Mouse (Mus musculus): ENCODE results near the gene Actr3.

Actr3 gene

DNA sequence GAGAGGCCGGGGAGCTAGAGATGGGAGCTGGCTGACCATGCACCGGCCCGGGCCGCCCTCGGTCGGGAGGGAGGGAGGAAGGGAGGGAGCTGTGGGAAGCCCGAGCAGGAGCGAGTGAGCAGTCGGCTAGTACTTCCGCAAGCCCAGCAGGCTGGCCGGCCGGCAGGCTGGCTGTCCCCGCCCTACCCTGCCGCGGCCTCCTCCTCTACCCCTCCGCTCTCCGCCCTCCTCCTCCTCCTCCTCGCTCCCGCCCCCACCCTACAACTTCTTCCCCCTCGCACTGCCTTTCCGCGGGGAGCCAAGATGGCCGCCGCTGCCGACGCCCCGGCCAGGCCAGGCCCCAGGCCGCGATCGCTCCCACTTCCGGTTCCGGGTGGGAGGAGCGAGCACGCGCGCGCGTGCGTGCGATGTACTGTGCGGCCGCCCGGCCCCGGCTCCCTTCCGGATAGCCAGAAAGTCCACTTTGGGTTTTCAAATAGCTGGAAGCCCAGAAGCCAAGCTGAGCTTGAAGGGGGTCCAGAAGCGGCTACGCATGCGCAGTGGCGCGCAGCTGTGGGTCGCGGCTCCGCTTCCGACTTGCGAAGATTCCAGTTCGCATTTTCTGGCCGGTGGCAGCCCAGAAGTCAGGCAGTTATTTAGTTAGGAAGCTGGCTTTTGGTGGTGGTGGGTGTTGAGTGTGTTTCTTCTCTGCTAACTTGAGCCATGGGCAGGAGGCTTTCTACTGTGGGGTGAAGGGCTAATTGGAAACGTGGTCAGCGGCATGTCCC lies at the start of gene Actr3:
Gene Actr3 (minus strand): TSS at position 359 of the 767 bp plus-strand sequence.
- DNase-seq (ENCODE audit: low read depth): peak; percentile 99

DNA sequence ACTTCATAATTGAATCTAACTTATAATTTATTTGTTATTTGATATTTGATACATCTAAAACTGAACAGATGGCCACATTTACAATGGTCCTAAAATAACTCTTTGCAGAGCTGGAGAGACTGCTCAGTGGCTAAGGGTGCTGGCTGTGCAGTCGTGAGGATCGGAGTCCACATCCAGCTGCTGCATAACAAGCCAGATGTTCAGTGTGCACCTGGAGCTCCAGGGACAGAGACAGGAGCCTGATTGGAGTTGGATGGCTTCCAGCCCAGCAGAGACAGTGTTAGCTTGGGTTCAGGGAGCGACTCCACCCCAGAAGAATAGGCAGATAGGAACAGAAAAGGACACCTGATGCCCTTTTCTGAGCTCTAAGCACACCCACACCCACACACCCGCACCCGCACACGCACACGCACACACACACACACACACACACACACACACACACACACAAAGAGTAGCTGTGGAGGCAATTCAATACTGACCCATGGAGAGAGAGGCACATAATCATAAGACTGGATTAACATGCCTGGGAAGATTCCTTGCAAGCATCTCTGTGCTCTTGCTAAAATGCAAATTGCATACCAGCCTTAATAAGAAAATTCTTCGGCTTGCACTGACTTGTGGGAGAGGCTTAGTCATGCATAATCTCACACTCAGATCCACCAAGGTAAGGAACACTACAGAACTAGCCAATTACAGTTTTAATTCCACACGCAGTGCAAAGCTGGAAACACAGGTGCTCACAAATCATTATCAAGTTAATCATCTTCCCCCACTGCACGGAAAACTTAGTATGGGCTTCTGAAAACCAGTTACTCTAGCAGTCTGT lies 47.1 kb upstream of the Actr3 start:
- no peak for DNase-seq (ENCODE audit: low read depth)

DNA sequence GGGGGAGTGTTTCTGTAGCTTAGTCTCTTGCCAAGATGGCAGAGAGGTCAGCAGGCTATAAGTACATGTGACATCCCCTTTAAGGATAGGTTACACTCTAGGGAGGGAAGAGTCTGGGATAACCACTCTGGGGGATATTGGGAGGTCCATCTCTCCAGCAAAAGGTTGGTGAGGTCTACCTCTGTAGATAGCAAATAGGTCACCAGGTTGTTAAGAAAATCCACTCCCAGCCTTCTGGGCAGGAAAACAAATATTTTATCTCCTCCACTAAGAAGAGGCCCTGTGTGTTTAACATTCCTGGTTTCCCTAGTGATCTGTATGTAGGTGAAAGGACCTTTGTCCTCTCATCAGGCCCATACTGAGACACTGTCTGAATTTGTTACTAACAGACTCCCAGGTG lies 46.3 kb upstream of the Actr3 start:
- DNase-seq (ENCODE audit: low read depth): no peak

DNA sequence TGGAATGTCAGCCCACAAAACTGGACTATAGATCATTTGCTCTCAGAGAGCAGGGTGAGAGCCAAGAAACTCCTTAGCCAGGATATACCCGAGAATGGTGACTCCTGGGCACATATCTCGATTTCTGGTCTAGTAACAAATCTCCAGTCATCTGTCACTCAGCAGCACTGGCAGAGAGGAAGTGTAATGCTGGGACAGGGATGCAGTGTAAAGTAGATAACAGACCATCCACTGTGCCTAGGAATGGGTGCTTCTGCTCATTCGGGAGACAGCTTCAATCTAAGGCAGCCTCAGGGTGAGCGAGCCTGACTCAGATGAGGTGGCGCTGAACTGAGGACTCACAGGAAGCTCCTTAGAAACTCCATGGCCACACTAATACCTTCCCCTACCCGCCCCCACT lies 43.1 kb upstream of the Actr3 start:
- no peak for DNase-seq (ENCODE audit: low read depth)

DNA sequence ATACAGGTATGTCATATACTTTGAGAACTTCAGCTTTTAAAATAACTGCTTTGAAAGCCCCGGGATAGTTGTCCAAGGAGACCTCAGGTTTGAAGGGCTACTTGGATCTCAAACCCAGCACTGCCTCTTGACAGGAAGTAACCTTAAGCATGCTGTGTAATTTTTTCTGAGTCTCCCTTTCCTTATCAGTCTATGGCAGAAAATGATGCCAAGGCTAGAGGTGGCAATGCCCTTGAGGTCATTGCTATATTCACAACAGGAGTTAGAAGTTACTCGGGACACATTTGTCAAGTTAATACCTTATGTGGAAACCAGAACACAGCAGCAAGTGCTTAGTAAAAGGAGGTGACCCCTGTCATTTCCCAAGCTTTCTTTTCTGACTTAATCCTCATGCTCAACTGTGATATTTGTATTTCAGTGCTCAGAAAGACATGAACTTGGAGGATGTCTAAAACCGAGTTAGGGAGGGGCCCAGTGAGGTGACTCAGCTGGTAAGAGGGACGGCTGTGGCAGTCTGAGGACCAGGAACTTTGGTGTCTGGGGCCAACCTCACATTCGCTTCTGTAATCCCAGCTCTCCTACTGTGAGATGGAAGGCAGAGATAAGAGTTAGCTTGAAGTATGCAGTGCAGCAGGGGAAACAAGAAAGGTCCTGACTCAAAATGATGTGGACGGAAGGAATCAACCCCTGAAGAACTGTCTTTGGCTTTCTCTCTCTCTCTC lies 40.6 kb upstream of the Actr3 start:
- DNase-seq (ENCODE audit: low read depth): peak; percentile 89

DNA sequence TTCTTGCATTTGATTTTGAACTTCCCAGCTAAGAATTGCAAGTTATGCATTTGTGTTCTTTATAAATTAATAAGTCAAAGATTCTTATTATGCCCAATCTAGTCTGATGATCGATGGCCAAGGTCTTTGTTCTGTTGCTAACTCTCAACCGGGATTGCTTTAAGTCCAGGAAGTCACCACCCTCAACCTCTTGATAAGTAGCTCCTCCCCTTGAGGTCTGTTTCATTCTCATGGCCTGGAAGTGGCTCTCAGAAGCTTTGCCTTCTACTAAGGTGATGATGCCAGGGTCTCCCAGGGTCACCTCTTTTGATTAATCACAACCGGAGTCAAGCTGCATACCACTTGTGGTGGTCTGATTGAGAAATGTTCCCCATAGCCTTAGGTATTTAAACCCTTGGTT lies 38.3 kb upstream of the Actr3 start:
- DNase-seq (ENCODE audit: low read depth): no peak

DNA sequence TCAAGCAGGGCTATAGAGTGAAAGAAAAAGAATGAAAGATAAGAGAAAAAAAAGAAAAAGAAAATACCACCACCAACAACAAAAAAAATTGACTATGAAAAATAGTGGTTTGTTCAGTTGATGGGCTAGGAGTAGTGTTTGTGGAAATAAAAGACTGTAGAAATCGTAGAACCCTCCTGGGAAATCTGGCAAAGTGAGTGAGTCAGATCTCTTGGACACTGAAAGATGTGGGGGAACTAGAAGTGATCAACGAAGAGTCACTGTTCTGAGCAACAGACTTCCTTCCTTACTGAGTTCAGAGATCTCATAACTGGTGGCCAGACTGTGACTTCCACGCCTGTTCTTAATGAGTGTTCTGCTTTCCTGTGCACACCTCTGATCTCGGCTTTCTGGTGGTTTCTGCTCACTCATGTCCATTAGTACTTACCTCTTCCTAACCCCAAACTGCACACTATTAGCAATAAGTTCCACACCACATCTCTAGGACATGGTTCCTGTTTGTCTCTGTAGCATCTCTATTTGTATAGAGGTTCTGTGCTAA lies 37.7 kb upstream of the Actr3 start:
- DNase-seq (ENCODE audit: low read depth): peak; percentile 89

DNA sequence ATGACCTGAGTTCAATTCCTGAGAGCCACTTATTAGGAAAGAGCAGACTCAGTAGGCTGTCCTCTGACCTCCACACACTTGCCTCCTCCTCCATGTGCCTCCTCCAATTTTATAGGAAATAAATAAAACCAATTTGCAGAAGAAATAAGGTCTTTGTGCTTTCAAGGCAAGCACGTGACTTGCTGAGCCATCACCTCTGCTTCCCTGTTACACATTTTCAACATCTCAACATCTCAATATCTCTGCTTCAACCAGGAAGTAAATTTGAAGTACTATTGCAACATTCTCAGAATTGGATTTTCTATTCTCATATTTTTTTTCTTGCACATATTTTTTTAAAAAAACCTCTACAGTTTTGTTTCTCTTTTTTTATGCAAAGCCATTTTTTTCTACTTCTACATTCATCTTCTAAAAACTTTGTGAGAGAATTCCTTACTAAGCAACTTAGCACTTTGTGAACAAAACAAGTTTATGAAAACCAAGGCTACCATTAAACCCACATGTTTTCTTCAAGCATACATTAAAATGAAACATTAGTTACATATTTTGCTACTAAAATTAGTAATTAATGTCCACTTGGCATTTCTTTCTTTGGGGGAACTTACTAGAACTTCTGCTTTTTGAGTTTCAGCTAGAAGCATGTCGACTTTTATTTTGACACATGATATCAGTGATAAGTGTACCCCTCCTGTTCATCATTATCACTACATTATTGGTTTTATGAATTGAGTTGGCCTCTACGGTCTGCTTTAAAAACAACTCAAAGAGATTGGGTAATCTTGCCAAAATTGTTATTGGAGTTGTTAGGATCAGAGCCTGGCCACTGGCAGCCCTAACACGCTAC lies 35.5 kb upstream of the Actr3 start:
- DNase-seq (ENCODE audit: low read depth): peak; percentile 50

DNA sequence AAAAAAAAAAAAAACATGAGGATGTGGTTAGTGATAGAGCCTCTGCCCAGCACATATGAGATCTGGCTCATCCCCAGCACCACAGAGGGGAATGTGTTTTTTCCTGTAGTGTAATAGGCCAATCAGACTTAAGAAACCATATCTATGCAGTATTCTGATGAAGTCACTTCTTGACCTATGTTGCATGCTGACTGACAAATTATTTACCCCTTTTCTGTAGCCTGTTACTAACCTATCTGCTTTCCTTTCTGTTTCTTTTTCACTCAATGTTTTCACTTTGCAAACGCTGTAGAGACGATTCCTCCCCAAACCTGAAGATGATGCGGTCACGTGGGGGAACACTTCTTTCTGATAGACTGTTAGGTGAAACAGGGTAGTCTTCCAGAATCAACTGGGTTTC lies 32.4 kb upstream of the Actr3 start:
- peak; percentile 68 for DNase-seq (ENCODE audit: low read depth)

DNA sequence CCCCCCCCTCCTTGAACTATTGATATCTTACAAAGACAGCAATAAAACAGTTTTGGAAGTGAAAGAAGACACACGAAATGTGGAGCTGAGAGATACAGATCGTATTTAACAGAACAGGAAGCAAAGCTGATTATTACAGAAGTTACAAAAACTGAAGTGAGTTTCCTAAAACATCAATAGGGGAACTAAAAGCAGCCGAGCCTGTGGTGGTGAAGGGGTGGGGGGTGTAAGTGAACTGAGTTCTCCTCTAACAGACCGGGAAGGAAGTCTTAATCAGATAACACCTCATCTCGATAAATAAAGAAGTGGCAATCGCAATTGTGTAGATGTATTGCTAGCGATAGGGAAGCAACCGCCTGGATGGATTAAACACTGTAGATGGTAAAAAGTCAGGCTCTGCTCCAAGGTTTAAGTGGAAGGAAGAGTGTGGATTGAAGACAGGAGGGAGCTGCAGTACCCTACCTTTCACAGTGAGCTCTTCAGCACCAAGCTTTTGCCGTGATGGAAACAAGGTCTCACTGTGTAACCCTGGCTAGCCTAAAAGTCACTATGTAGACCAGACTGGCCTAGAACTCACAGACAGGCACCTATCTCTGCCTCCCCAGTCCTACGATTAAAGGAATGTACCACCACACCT lies 31.2 kb upstream of the Actr3 start:
- DNase-seq (ENCODE audit: low read depth): peak; percentile 89

DNA sequence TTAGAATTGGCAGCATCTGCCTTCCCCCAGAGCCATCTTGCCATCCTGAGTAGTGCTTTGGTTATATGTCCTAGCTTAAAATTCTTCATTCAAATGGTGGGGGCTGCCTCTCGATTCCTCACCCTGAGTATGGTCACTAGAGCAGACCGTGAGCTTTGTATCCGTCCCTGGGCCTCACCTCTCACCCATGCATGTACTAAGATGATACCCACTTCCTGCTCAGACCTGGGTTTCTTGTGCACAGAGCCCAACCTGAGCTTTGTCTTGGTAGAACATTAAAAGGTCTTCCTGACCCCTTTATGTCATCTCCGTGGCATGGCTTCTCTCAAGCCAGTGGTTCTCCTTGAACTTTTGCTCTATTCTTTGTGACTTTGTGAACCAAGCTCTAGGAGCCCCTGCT lies 28.5 kb upstream of the Actr3 start:
- DNase-seq (ENCODE audit: low read depth): no peak

DNA sequence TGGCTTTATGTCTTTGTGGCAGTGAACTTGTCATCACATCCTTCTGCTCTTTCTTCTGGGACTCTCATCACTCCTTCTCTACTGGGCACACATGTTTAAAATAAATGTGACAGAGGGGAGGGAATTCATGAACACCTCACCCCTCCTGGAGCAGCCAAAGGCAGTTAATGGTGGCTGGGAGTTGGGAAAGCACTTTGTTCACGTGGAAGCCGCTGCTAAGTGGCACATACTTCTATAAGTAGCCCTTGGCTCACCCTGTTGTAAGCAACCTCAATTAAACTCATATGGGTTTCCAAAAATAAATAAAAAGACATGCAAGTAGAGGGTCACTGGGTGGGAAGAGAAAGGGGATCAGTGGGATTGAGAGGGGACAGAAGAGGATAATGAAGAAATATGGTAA lies 27.8 kb upstream of the Actr3 start:
- no peak for DNase-seq (ENCODE audit: low read depth)

DNA sequence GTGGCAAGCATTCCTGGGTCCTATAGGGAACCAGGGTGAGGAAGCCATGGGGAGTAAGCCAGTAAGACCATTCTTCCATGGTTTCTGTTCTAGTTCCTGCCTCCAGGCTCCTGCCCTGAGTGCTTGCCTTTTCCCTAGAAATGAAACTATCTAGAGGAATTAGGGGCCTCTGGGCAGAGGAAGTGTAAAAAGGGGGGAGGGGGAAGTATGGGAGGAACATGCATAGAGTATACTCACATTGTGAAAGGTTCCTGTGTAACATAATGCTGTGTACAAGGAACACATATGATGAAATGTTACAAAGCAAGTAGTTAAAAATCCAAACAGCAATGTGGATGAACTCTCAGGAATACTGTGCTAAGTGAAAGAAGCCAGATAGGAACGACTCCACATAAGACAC lies 27.4 kb upstream of the Actr3 start:
- DNase-seq (ENCODE audit: low read depth): no peak

DNA sequence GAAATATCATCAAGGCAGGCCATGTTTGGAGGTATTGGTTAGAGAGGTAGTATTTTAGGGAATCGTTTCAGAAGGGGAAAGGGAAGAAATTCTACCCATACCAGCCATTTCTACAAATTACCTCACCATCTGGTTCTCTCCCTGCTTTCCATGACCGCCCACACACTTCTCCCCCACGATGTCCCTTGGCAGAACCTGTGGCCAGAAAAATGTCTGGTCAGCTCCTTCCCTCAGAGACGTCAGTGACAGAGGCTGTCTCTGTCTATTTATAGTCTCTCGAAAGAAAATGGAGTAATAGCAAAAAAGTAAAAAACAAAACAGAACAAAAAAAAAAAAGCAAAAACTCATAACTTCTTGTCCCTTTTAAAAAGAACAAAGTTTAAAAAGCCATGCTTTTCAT lies 23.0 kb upstream of the Actr3 start:
- no peak for DNase-seq (ENCODE audit: low read depth)

DNA sequence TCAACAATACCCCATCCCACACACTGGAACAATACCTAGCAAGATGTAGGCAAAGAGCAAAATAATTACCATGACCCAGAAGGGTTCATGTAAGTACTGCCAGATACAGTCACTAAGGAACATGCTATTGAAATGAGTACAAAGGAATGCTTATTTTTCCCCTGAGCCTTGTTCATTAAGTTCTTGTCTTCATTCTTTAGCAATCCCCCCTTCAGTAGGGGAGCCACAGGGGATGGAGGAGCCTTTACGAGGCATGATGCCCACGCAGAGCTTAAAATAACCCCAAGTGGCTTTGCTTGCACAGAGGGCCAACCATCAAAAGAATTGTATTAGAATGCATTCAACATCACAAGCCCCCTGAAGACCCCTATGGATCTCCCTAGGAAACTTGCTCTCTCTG lies 19.6 kb upstream of the Actr3 start:
- DNase-seq (ENCODE audit: low read depth): no peak

DNA sequence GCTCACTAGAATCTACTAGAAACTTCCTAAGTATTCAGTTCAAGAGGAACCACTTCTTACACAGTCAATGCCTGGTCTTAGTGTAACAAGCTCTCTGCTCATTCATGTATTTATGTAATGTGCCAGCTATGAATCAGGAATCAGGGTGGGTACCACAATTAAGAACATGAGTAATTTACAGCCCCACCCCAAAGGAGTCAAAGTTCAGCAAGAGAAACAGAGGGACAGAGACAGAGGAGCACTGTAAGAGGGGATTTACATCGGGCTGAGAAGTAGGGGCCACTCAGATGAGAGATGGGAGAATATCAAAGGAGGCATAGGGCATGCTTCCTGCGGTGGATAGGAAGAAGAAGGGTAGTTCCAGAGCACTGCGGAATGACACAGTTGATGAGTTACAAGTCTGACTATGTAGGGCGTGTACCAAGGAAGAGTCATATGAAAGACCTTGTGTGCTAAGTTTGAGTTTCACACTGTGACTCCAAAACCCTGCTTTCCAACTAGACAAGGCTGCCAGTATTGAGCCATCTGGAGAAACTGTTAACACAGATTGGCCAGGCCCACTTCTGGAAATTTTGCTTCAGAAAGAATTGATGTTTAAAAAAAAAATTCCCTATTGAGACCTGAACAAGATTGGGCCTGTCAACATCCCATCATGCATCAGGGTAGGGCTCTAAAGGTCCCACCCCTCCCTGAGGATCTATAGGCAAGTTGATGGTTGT lies 14.9 kb upstream of the Actr3 start:
- no peak for DNase-seq (ENCODE audit: low read depth)

DNA sequence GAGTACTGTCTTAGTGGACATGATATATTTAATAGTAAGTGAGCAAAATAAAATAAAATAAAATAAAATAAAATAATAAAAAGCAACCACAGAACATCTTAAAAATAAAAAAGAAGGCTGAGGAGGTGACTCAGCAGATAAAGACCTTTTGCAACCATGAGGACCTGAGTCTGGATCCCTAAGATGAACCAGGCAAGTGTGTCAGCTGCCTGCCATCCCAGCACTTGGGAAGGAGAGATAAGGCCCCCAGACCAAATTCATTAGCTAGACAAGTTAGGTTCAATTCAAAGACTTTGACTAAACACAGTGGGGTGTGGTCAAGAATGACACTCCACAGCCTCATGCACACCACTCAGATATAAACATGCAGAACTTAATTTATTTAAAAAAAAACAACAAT lies 12.4 kb upstream of the Actr3 start:
- no peak for DNase-seq (ENCODE audit: low read depth)

DNA sequence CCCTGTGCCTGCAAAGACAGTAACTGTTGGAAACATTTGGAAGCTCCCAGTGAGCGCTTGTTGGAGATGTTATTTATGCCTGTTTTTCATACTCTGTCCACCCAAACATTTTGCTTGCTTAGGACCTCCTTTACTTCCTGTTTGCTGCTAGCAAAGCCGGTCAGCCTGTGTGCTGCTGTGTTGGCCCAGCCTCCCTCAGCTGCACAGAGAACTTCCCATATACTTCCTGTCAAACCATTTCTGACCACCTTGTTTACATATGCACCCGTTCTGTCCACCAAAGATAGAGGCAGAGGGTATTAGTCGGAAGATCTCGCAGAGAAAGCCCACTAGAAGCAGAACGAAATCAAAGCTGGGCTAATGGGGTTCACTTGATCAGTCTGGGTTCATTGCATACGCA lies 6.2 kb upstream of the Actr3 start:
- peak; percentile 86 for DNase-seq (ENCODE audit: low read depth)

DNA sequence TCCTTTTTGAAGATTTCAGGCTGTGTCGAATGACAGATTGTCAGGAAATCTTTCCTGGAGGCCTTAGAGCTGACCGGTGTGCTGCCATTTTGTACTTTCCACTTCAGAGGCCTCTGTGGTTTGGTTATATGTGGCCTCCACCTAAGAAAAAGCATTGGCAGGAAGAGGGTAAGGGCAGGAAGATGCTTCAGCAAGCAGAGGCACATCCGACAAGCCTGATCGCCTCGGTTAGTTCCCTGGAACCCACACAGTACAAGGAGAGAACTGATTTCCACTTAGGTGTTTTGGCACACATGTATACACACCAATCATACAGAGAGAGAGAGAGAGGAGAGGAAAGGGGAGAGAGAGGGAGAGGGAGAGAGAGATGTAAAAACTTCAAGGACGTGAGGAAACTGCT lies 5.7 kb upstream of the Actr3 start:
- peak; percentile 72 for DNase-seq (ENCODE audit: low read depth)

DNA sequence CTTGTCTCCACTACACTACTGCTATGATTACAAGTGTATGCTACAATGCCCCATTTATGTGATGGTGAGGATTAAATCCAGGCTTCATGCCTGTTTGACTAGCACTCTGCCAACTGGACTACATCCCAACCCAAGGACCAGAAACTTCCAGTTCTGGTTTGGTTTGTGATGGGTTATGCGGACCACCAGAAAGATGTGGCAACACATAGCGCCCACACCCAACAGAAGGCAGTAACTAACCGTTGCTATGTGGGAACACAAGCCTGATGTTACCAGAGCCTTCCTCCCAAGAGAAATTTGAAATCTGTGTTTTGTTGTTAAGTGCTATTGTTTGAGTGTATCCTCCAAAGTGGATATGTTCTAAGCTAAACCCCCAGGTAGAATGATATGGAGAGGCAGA lies 4.0 kb upstream of the Actr3 start:
- no peak for DNase-seq (ENCODE audit: low read depth)

DNA sequence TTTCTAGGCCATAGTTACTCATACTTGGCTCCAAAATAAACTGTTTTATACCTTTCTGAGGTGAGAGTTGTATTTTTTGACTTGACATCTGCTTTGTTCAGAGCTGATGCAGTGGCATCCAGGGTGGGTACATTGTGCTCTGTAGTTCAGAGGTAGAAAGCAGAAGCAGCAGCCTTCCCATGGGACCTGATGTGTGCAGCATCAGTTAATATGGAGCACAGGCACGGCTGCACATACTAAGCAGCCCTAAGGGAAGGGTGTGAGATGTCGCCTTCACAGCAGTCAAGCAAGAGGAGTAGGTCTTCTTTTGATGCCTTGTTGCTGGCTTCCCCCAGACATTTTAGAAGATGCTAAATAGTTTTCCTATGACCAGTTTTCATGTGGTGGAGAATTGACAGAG lies 3.3 kb upstream of the Actr3 start:
- DNase-seq (ENCODE audit: low read depth): no peak

Measured in 416B (cell line).